Mouse (Mus musculus): ENCODE results near the gene Akap8l.

GRCm38 (mm10) chr17:32295160-32295559 is 55.2 kb downstream of the Akap8l start:
- TF ChIP-seq CTCF (IDR thresholded peaks at IDR 0.05; ENCODE audit: extremely low read depth, insufficient read depth, low read length), result no peak
- no peak for TF ChIP-seq POLR2A (IDR thresholded peaks at IDR 0.05; ENCODE audit: extremely low read depth, insufficient read depth, low read length)

All from cortical plate, adult 2 months (tissue).